ENCODE assay signal across 9 mouse cellular contexts in genomic region chr8:105171116-105172002, GRCm38 (mm10). TPM values are rescaled to one million over a fixed set of nuclear protein-coding genes. Genes with fewer than 3 reads are reported as not detected.
DNase-seq lines count a peak whose midpoint lies in the region; ATAC-seq lines count a peak whose summit lies in the region.
"Had no signal": no experiment of that assay in that cellular context is flagged by ENCODE, and none has a peak within 500 bp of the region (broad histone marks: within the 10 kb centered on the region; RNA-seq: fewer than 3 reads in every experiment).

No protein-coding gene starts in this region.

- peak; percentile 62 for DNase-seq in ES-CJ7 (ENCODE audit: low read depth, low spot score)
- DNase-seq in cerebellum, adult 11-12 months, result peak; percentile 38
- DNase-seq in hindbrain, embryonic 11.5 days (ENCODE audit: low spot score), result peak; percentile 78
- peak; percentile 31 to 36 for DNase-seq in layer of hippocampus, postnatal 25 days (ENCODE audit: extremely low spot score in 1 of 2, low spot score in 1 of 2)
- peak; percentile 76 for DNase-seq in lung, postnatal 36 days
- peak; percentile 75 for DNase-seq in retina, postnatal 1 day
- peak; percentile 75 to 80 for DNase-seq in thymus, postnatal 36 days

- peak overlapping the region; percentile 93 for H3K27ac ChIP-seq in hindbrain, embryonic 11.5 days (ENCODE audit: low read depth, low read length)

- H3K27me3 ChIP-seq in hindbrain, embryonic 11.5 days (ENCODE audit: control insufficient read depth, insufficient read depth, low read length), result no peaks in the 10 kb centered on the region

- no peaks in the 10 kb centered on the region for H3K4me1 ChIP-seq in hindbrain, embryonic 11.5 days (replicated peaks; ENCODE audit: control insufficient read depth, insufficient read depth, low read length)

- 1% methylated on average over 74 of the region's 92 CpGs for WGBS in hindbrain, embryonic 11.5 days

- peak overlapping the region; percentile 54 for H3K4me2 ChIP-seq in hindbrain, embryonic 11.5 days (replicated peaks; ENCODE audit: low read depth, low read length)

- H3K9ac ChIP-seq in hindbrain, embryonic 11.5 days (ENCODE audit: low read depth, low read length), result peak overlapping the region; percentile 95

- H3K9me3 ChIP-seq in hindbrain, embryonic 11.5 days (ENCODE audit: control insufficient read depth, low read length), result no peaks in the 10 kb centered on the region

- peak overlapping the region; percentile 96 for H3K4me3 ChIP-seq in hindbrain, embryonic 11.5 days (ENCODE audit: low read depth, low read length)

- H3K36me3 ChIP-seq in hindbrain, embryonic 11.5 days (ENCODE audit: control insufficient read depth, insufficient read depth, low read length), result no peaks in the 10 kb centered on the region

- peak; percentile 53 for ATAC-seq in frontal cortex, adult (ENCODE audit: low TSS enrichment)
- peak; percentile 59 for ATAC-seq in hindbrain, embryonic 11.5 days (ENCODE audit: low FRiP score)

RNA-seq across cellular contexts. Expression of gene Cbfb, which starts 0.9 kb away (rescaled TPM):
- polyA plus RNA-seq in hindbrain, embryonic 11.5 days (2014; fragmentation: Nextera tagmentation; extraction: Ambion mirVana), result 65.1 and 69.0 TPM in 2 replicates
- 10 to 100 TPM; 22.0 to 22.1 TPM for total RNA-seq in layer of hippocampus, postnatal 25 days (2021)

RNA-seq across cellular contexts. Expression of gene Ces4a, which starts 39.8 kb away (rescaled TPM):
- not detected in 2 replicates for polyA plus RNA-seq in hindbrain, embryonic 11.5 days (2014; fragmentation: Nextera tagmentation; extraction: Ambion mirVana)
- total RNA-seq in layer of hippocampus, postnatal 25 days (2021), result not detected
- polyA plus RNA-seq: large intestine, adult 2 months had no signal

RNA-seq across cellular contexts. Expression of gene D230025D16Rik, which starts 53.6 kb away (rescaled TPM):
- polyA plus RNA-seq in hindbrain, embryonic 11.5 days (2014; fragmentation: Nextera tagmentation; extraction: Ambion mirVana), result 33.2 and 34.1 TPM in 2 replicates
- 10 to 100 TPM; 35.4 to 36.4 TPM for total RNA-seq in layer of hippocampus, postnatal 25 days (2021)

Comparison
In these comparisons a context has a peak if more than half of its experiments do, and no peak if none do; other contexts are left out.
1. Peak in every context shown above with its lines: DNase-seq, ATAC-seq, H3K4me3 ChIP-seq and H3K27ac ChIP-seq.